Mouse (Mus musculus) stomach, postnatal 0 days (tissue): ENCODE measurements around the gene Car12. TPM values are rescaled to one million over a fixed set of nuclear protein-coding genes. Genes with fewer than 3 reads are reported as not detected.

Experiments used
- ATAC-seq: fragments of 200-750 bp; cut with Nextera tagmentation; 2 replicates; pipeline ENCODE4 v1.8.0; 2017; ENCODE audit not compliant: low FRiP score, low TSS enrichment
- DNase-seq: peaks from one replicate; pipeline ENCODE4 v3.0.0-alpha.2; 2016; ENCODE audit warnings: low spot score
- H3K27ac ChIP-seq: fragments of 300-500 bp; sonication (generic); replicated peaks from 2 replicates; pipeline ENCODE4 v1.5.1; 2014; ENCODE audit warnings: mild to moderate bottlenecking, control low read depth
- H3K27me3 ChIP-seq: fragments of 300-500 bp; sonication (generic); 2 replicates; pipeline ENCODE4 v1.6.1; 2014; ENCODE audit warnings: low read length; ENCODE audit not compliant: control insufficient read depth, insufficient read depth
- H3K36me3 ChIP-seq: fragments of 300-500 bp; sonication (generic); 2 replicates; pipeline ENCODE4 v1.6.1; 2014; ENCODE audit warnings: low read length, mixed read lengths; ENCODE audit not compliant: control insufficient read depth, insufficient read depth
- H3K4me1 ChIP-seq: fragments of 300-500 bp; sonication (generic); replicated peaks from 2 replicates; pipeline ENCODE4 v1.6.1; 2014; ENCODE audit warnings: antibody characterized with exemption; ENCODE audit not compliant: control insufficient read depth, insufficient read depth
- H3K4me2 ChIP-seq: fragments of 300-500 bp; sonication (generic); replicated peaks from 2 replicates; pipeline ENCODE4 v1.6.1; 2014; ENCODE audit warnings: low read depth, mild to moderate bottlenecking, control low read depth, moderate library complexity
- H3K4me3 ChIP-seq: fragments of 300-500 bp; sonication (generic); 2 replicates; pipeline ENCODE4 v1.5.1; 2014; ENCODE audit warnings: low read depth, low read length, control low read depth
- H3K9ac ChIP-seq: fragments of 300-500 bp; sonication (generic); 2 replicates; pipeline ENCODE4 v1.6.1; 2014; ENCODE audit warnings: mild to moderate bottlenecking, low read length, control low read depth, mixed read lengths
- H3K9me3 ChIP-seq: fragments of 300-500 bp; sonication (generic); 2 replicates; pipeline ENCODE4 v1.6.1; 2016; ENCODE audit warnings: low read length; ENCODE audit not compliant: control insufficient read depth
- CTCF ChIP-seq: IDR thresholded peaks from 2 replicates; pipeline ENCODE4 v1.5.1; 2016; ENCODE audit warnings: antibody characterized with exemption, low read depth, mild to moderate bottlenecking, moderate library complexity
- EP300 ChIP-seq: optimal IDR thresholded peaks from 2 replicates; pipeline ENCODE3; 2016; ENCODE audit warnings: antibody characterized with exemption
- WGBS: fragments of 180-500 bp; shearing (Covaris S2); extraction: QIAGEN DNeasy Blood & Tissue Kit; methylation state at CpG from one replicate; pipeline ENCODE4 v1.1.7; 2014; 5-methylcytosine and 5-hydroxymethylcytosine counted together
- polyA plus RNA-seq: library from polyadenylated mRNA; unstranded; fragments of >200 nt; fragmentation: Nextera tagmentation; extraction: Ambion mirVana; gene quantifications from 2 replicates; pipeline ENCODE4 v1.2.1, GENCODE M21; 2015

The Car12 gene
- polyA plus RNA-seq, 1 experiment from 2014 or later: 11.3 TPM

DNA sequence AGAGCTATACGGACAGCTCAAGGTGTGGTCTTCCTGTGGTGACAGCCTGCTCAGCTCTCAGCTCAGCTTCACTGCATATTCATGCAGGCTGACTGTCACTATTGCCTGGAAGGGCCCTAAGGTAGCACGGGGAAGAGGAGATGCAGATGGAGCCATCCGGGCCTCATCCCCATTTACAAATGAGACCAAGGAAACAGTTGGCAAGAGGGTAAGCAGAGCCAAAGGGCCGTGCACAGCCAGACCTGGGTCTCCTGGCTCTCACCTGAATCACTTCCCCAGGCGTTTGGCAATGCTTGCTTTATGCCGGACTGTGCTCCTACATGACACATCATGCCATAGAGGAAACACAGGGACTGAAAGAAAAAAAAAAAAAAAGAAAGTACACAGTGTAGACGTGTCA, 13.8 kb downstream of the Car12 start:
- DNase-seq: no peak
- Histone ChIP-seq H3K9me3 (no peaks in the 10 kb centered on the region), H3K36me3 (no peaks in the 10 kb centered on the region), H3K27me3 (no peaks in the 10 kb centered on the region), H3K4me1 (no peaks in the 10 kb centered on the region), H3K27ac (0 out of 2 replicates have a peak overlapping the region, but pooled peaks have one; percentile 18), H3K4me2 (no peak overlapping the region), H3K4me3 (no peak overlapping the region), H3K9ac (no peak overlapping the region)
- 57% methylated on average over 7 of the region's 7 CpGs for WGBS
- ATAC-seq: no peak
- no peak for TF ChIP-seq CTCF
- TF ChIP-seq EP300: no peak

DNA sequence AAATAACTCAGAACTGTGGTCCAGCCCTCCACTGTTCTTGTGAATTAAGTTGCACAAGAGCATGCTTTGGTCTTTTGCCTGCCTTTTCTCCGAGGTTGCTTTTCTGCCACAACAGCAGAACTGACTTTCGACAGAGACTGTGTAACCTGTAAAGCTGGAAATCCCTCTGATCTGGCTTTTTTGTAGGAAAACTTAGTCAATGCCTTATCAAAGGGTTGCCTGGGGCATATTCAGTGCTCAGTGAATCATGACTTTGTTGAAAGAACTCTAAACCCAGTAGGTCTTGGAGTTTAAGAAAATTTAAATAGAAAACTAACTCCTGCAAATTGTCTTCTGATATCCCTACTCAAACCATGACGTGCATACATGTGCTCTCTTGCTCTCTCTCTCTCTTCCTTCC, 17.1 kb downstream of the Car12 start:
- no peak for TF ChIP-seq CTCF
- TF ChIP-seq EP300: no peak
- Histone ChIP-seq H3K4me3 (no peak overlapping the region), H3K36me3 (no peaks in the 10 kb centered on the region), H3K4me1 (no peaks in the 10 kb centered on the region; the same call in 1 of the 2 replicates), H3K9ac (no peak overlapping the region), H3K27ac (peak overlapping the region; percentile 63; the same call in 1 of the 2 replicates), H3K4me2 (no peak overlapping the region), H3K9me3 (no peaks in the 10 kb centered on the region), H3K27me3 (no peaks in the 10 kb centered on the region)
- WGBS: 49% methylated on average over 3 of the region's 3 CpGs
- DNase-seq: no peak
- ATAC-seq: no peak; the same call in 1 of the 2 replicates

DNA sequence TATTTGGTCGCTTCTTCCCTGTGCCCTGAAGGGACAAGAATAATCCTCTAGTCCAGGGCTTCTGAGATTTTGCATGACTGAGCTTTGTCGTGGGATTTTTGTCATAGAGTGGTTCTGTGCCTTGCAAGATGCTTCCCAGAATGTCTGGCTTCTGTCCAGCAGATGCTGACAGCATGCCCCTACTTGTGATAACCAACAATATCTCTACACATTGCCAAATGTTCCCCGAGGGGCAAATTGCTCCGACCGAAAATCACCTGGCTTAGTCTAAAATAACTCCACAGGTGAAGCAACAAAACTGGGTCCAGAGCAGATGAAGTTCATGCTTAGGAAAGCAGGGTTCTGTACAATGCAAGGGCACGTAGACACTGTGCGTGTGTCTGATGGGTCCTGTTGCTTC, 17.8 kb downstream of the Car12 start:
- no peak overlapping the region for H3K4me3 ChIP-seq
- TF ChIP-seq EP300 (no peak), CTCF (no peak)
- H3K36me3 ChIP-seq: no peaks in the 10 kb centered on the region
- no peaks in the 10 kb centered on the region; the same call in 1 of the 2 replicates for H3K4me1 ChIP-seq
- H3K27me3 ChIP-seq: no peaks in the 10 kb centered on the region
- H3K9me3 ChIP-seq: no peaks in the 10 kb centered on the region
- ATAC-seq (no peak), DNase-seq (no peak)
- H3K9ac ChIP-seq: no peak overlapping the region
- WGBS: 68% methylated on average over 7 of the region's 7 CpGs
- H3K4me2 ChIP-seq: no peak overlapping the region
- H3K27ac ChIP-seq: peak overlapping the region; percentile 63

DNA sequence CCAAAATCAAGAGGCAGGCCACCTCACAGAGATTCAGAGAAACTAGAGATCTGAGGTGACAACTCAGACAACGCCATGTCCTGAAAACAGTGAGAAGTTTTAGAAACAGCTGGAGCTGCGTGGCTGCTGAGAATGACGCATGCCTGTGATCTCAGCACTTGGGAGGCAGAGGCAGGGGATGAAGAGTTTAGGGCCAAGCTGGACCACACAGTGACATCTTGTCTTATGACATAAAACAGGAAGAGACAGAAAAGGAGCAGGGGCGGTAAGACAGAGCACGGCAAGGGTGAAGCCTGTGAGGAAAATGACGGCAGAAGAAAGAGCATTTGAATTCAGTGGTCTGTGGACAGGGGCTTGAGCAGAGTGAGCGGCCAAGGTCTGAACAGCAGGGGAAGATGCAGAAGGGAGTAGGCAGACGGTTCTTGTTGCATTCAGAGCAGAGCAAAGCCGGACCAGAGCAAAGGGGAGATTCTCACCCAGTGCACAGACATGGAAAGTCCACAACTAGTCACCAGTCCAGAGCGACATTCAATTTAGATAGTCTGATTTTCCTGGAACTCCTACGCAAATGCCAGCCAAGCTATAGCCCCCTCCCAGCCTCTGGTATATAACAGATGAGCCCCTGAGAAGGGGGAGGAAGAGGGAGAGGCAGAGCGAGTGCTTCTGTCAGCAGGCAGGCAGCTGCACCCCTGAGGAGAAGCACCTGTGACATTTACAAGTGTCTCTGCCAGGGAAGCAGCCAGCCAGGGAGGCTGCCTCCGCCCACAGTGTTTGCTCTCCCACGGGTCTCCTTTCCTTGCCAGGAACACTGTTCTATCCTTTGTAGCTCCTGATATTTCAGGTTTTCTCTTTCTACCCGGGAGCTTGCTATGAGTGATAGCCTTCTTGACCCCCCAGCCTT, 19.6 kb downstream of the Car12 start:
- Histone ChIP-seq H3K4me2 (peak overlapping the region; percentile 17; the same call in 1 of the 2 replicates), H3K4me3 (no peak overlapping the region), H3K27ac (peak overlapping the region; percentile 63), H3K9me3 (no peaks in the 10 kb centered on the region), H3K9ac (no peak overlapping the region), H3K27me3 (no peaks in the 10 kb centered on the region), H3K4me1 (no peaks in the 10 kb centered on the region; the same call in 1 of the 2 replicates), H3K36me3 (no peaks in the 10 kb centered on the region)
- ATAC-seq (no peak; the same call in 1 of the 2 replicates), DNase-seq (peak; percentile 43)
- 15% methylated on average over 15 of the region's 15 CpGs for WGBS
- no peak for TF ChIP-seq CTCF
- TF ChIP-seq EP300: no peak

DNA sequence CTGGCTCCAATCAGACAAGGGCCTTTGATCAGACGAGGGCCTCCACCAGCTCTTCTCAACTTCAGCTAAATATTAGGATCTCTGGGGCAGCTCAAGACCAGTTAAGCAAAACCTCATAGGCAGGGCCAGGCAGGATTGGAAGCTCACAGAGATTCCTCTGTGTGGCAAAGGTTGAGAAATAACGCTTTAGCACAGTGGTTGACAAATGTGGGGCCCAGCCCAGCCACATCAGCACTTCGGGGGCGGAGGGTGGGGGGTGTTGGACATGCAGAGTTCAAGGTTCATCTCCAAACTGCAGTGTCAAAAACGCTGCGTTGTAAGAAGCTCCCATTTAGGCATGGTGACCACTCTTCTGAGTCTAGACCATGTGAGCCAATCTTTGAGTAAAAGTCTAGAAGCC, 21.1 kb downstream of the Car12 start:
- no peaks in the 10 kb centered on the region for H3K9me3 ChIP-seq
- no peak for ATAC-seq
- H3K27me3 ChIP-seq: no peaks in the 10 kb centered on the region
- WGBS: 81% methylated on average over 6 of the region's 6 CpGs
- no peak overlapping the region for H3K27ac ChIP-seq
- no peak for DNase-seq
- H3K4me3 ChIP-seq: no peak overlapping the region
- no peak overlapping the region for H3K9ac ChIP-seq
- no peak for TF ChIP-seq CTCF
- no peak for TF ChIP-seq EP300
- no peaks in the 10 kb centered on the region for H3K36me3 ChIP-seq
- H3K4me1 ChIP-seq: no peaks in the 10 kb centered on the region; the same call in 1 of the 2 replicates
- H3K4me2 ChIP-seq: no peak overlapping the region

DNA sequence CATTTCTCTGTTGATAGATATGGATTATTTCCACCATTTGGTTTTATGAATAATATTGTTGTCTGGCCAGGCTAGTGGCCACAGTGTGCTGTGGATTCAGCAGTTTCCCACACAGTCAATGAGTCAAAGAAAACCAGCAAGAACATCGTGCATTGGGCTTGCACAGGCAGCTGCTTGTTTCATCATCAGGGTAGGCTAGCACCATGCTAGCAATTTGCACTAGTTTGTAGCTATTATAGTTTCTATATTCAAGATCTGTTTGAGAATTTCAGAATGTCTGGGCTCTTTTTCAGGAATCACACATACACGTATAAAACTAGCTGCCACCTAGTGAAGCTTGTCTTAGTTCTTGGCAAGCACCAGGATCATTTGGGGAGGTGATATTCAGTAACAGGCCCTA, 21.6 kb downstream of the Car12 start:
- Histone ChIP-seq H3K4me2 (no peak overlapping the region), H3K27ac (no peak overlapping the region), H3K27me3 (no peaks in the 10 kb centered on the region), H3K4me3 (no peak overlapping the region), H3K9ac (no peak overlapping the region), H3K4me1 (no peaks in the 10 kb centered on the region; the same call in 1 of the 2 replicates), H3K9me3 (no peaks in the 10 kb centered on the region), H3K36me3 (no peaks in the 10 kb centered on the region)
- TF ChIP-seq CTCF: no peak
- TF ChIP-seq EP300: no peak
- 73% methylated on average over 2 of the region's 2 CpGs for WGBS
- DNase-seq (no peak), ATAC-seq (no peak)
